Mouse (Mus musculus) yolk sac, embryonic 10.5 days (tissue): Measurements from ENCODE around the gene Ttc39a.

ENCODE experiments used
- DNase-seq: peaks from one replicate; pipeline ENCODE4 v3.0.0-alpha.2; 2017; ENCODE audit warnings: low spot score

Gene Ttc39a

GRCm38 (mm10) chr4:109421608-109422007, 15.2 kb downstream of the Ttc39a start:
- DNase-seq: no peak

GRCm38 (mm10) chr4:109422436-109422835, 16.0 kb downstream of the Ttc39a start:
- no peak for DNase-seq

GRCm38 (mm10) chr4:109423438-109423837, 17.0 kb downstream of the Ttc39a start:
- DNase-seq: no peak

- DNase-seq: no peak
Measured at GRCm38 (mm10) chr4:109427058-109427457, 20.6 kb downstream of the Ttc39a start.

- DNase-seq: no peak
Measured at GRCm38 (mm10) chr4:109430250-109430649, 23.8 kb downstream of the Ttc39a start.

- DNase-seq: peak; percentile 62
Measured at GRCm38 (mm10) chr4:109430854-109431253, 24.4 kb downstream of the Ttc39a start.

- peak; percentile 53 for DNase-seq
Measured at GRCm38 (mm10) chr4:109432668-109433375, 26.4 kb downstream of the Ttc39a start.

- no peak for DNase-seq
Measured at GRCm38 (mm10) chr4:109433641-109434040, 27.2 kb downstream of the Ttc39a start.

GRCm38 (mm10) chr4:109434256-109434655, 27.8 kb downstream of the Ttc39a start:
- no peak for DNase-seq

- peak; percentile 40 for DNase-seq
Measured at GRCm38 (mm10) chr4:109437913-109438878, 31.8 kb downstream of the Ttc39a start.

- DNase-seq: no peak
Measured at GRCm38 (mm10) chr4:109439101-109439500, 32.7 kb downstream of the Ttc39a start.

GRCm38 (mm10) chr4:109439825-109440248, 33.4 kb downstream of the Ttc39a start:
- DNase-seq: no peak

GRCm38 (mm10) chr4:109440381-109440780, 34.0 kb downstream of the Ttc39a start:
- no peak for DNase-seq

- DNase-seq: no peak
Measured at GRCm38 (mm10) chr4:109441000-109441399, 34.6 kb downstream of the Ttc39a start.

GRCm38 (mm10) chr4:109442126-109442525, 35.7 kb downstream of the Ttc39a start:
- DNase-seq: no peak

- DNase-seq: no peak
Measured at GRCm38 (mm10) chr4:109442649-109443048, 36.2 kb downstream of the Ttc39a start.

- no peak for DNase-seq
Measured at GRCm38 (mm10) chr4:109444471-109444870, 38.0 kb downstream of the Ttc39a start.

- DNase-seq: no peak
Measured at GRCm38 (mm10) chr4:109444951-109445350, 38.5 kb downstream of the Ttc39a start.

GRCm38 (mm10) chr4:109445397-109445796, 39.0 kb downstream of the Ttc39a start:
- no peak for DNase-seq

GRCm38 (mm10) chr4:109445956-109446355, 39.5 kb downstream of the Ttc39a start:
- DNase-seq: no peak

GRCm38 (mm10) chr4:109448531-109448930, 42.1 kb downstream of the Ttc39a start:
- no peak for DNase-seq

GRCm38 (mm10) chr4:109456821-109457220, 50.4 kb downstream of the Ttc39a start:
- DNase-seq: no peak
